Mouse (Mus musculus): Measurements from ENCODE around the gene Hal. TPM values are rescaled to one million over a fixed set of nuclear protein-coding genes. Genes with fewer than 3 reads are reported as not detected.

Gene Hal
- 15.2 and 17.7 TPM in 2 replicates for polyA plus RNA-seq (2012; rRNA removed)

DNA sequence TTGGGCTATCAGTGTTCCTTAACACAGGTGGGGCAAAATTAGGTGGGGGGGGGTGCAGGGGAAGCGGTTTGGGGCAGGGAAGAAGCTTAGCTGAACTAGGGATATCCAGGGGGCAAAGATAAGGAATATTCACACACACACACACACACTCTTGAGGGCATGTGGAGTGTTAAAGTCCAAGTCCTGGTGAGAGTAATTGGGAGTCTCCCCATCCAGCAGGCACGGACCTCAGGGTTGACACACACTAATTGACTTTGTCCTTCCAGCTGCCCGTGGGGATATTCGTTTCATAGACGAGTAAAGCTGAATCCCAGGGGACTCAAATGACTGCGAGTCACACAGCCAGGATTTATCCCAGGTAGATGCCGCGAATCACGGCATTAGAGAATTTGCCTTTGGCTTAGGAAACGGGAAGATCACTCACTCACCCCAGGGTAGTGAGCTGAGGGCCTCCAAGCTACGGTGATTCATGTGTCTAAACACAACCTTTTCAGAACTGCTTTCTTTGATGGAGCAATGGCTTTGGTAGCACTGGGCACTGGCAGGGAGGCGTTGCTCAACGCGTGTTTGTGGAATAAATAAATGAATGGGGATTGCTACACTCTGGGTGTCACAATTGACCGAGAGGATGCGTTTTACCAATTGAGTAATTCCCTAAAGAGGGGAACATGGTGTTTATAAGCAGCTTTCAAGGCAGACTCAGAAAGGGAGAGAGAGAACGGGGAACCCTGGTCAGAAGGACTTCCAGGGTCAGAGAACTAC, at the start of gene Hal:
Gene Hal, plus strand, starts transcription at position 703 of the 762 bp plus-strand sequence.

GRCm38 (mm10) chr10:93539775-93540430, 51.3 kb downstream of the Hal start, which contains the start of gene Amdhd1:
Amdhd1 (minus strand) TSS chr10:93540033.

DNA sequence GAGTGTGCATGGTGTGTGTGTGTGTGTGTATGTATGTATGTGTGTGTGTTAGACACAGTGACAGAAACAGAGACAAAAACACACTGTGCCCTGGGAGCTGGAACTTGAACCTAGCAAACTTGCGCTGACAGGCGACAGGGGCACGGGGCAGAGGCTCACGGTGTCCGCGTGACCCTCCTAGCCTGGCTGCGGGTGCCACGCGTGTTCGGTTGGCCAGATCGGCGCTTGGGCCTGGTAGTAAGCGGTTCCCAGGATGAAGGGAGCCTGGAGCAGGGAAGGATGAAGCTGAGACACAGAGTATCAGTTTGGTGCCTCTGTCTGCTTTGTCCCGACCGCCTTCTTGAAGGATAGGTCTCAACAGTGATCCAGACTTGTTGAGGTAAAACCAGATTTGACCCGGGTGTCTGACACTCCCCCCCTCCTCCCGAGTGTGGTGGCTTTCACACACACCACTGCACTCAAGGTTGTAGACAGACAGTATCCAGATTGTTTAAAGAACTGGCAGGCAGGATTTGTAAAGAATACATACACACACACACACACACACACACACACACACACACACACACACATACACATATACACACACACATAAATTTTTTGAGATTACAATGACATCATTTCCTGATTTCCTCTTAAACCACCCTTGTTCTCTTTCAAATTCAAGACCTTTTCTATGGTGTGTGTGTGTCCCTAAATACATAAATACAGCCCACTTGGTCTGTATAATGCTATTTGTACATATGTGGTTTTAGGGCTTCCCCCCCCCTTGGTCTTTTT, 52.1 kb downstream of the Hal start, which contains the start of gene Ccdc38:
Gene Ccdc38, plus strand, starts transcription at position 202 of the 780 bp plus-strand sequence.

Other genes starting within 250 kb of the Hal start
- gene Elk3, start 177.6 kb upstream of the Hal start, polyA plus RNA-seq (2012; rRNA removed): 6.2 and 6.4 TPM in 2 replicates
- 47.7 and 52.2 TPM in 2 replicates for gene Lta4h, start 35.4 kb upstream of the Hal start, polyA plus RNA-seq (2012; rRNA removed)
- 18.5 and 18.8 TPM in 2 replicates for gene Amdhd1, start 51.3 kb downstream of the Hal start, polyA plus RNA-seq (2012; rRNA removed)
- 0.02 and 0.06 TPM in 2 replicates for gene Ccdc38, start 51.9 kb downstream of the Hal start, polyA plus RNA-seq (2012; rRNA removed)
- 57.2 and 71.0 TPM in 2 replicates for gene Snrpf, start 100.9 kb downstream of the Hal start, polyA plus RNA-seq (2012; rRNA removed)
- 1.0 and 1.1 TPM in 2 replicates for gene Ntn4, start 151.9 kb downstream of the Hal start, polyA plus RNA-seq (2012; rRNA removed)